Mouse (Mus musculus): ENCODE results near the gene Prr11.

DNA sequence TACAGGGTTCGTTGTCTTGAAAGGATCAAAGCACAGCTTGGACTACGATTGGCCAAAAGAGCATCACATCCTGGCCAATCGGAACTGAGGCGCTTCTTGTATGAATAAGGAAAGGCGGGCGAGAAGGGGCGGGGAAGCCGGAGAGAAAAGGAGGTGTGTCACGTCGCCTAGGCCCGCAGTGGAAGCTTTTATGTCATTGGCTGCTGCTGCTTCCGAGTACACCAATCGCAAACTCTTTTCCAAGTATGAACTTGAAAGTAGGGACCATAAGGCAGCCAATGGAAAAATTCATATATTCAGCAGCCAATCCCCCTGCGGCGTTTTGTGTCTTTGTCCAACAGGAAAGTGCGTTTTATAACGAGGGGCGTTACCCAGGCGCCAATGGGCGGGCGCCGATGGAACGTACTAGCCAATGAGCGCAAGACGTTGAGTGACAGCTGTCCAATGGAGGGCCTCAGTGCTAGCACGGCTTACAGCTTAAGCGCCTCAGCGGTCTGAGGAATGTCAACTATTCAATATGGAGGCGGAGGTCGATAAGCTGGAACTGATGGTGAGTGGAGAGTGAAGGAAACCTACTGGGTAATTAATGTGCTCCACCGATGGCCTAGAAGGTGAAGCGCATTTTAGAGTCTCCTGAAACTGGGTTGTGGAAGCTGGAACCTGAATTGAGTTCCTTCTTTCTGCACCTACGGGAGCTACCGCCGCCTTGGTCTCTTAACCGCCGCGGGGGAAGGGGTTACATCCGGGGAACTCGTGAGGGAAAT lies 429 bp upstream of the Prr11 start, which contains the start of gene Ska2:
- TF ChIP-seq CTCF (IDR thresholded peaks at IDR 0.05; ENCODE audit: low read depth) (no peak), EP300 (IDR thresholded peaks at IDR 0.05; ENCODE audit: low read depth) (peak; percentile 100)

Data from heart, postnatal 0 days (tissue).